Mouse (Mus musculus) lung, embryonic 14.5 days (tissue): ENCODE measurements around the gene S100a16. TPM values are rescaled to one million over a fixed set of nuclear protein-coding genes. Genes with fewer than 3 reads are reported as not detected.
A peak's percentile ranks its signal among the peaks of the same experiment; 100 is the strongest.

Experiments used
- ATAC-seq: fragments of 200-750 bp; cut with Nextera tagmentation; 2 replicates; pipeline ENCODE4 v1.8.0; 2017; ENCODE audit warnings: mild to moderate bottlenecking, moderate TSS enrichment, moderate library complexity; ENCODE audit not compliant: insufficient read depth
- DNase-seq: peaks from one replicate; pipeline ENCODE4 v3.0.0-alpha.2; 2015
- H3K27ac ChIP-seq: fragments of 300-500 bp; sonication (generic); 2 replicates; pipeline ENCODE4 v1.5.1; 2014; ENCODE audit warnings: low read depth, mild to moderate bottlenecking, moderate library complexity
- H3K27me3 ChIP-seq: fragments of 300-500 bp; sonication (generic); 2 replicates; pipeline ENCODE4 v1.6.1; 2014; ENCODE audit warnings: low read length, control low read depth; ENCODE audit not compliant: insufficient read depth
- H3K36me3 ChIP-seq: fragments of 300-500 bp; sonication (generic); 2 replicates; pipeline ENCODE4 v1.6.1; 2014; ENCODE audit warnings: control low read depth; ENCODE audit not compliant: insufficient read depth
- H3K4me1 ChIP-seq: fragments of 300-500 bp; sonication (generic); 2 replicates; pipeline ENCODE4 v1.6.1; 2014; ENCODE audit warnings: antibody characterized with exemption, control low read depth; ENCODE audit not compliant: insufficient read depth
- H3K4me2 ChIP-seq: fragments of 300-500 bp; sonication (generic); 2 replicates; pipeline ENCODE4 v1.6.1; 2014; ENCODE audit warnings: mild to moderate bottlenecking
- H3K4me3 ChIP-seq: fragments of 300-500 bp; sonication (generic); 2 replicates; pipeline ENCODE4 v1.5.1; 2014; ENCODE audit warnings: low read depth, low read length
- H3K9ac ChIP-seq: fragments of 300-500 bp; sonication (generic); 2 replicates; pipeline ENCODE4 v1.6.1; 2014
- H3K9me3 ChIP-seq: fragments of 300-500 bp; sonication (generic); 2 replicates; pipeline ENCODE4 v1.6.1; 2016; ENCODE audit warnings: low read depth, low read length, control low read depth
- CTCF ChIP-seq: IDR thresholded peaks from 2 replicates; pipeline ENCODE4 v1.5.1; 2016; ENCODE audit warnings: antibody characterized with exemption, low read depth
- WGBS: fragments of 180-500 bp; shearing (Covaris S2); extraction: QIAGEN DNeasy Blood & Tissue Kit; methylation state at CpG from one replicate; pipeline ENCODE4 v1.1.7; 2014; 5-methylcytosine and 5-hydroxymethylcytosine counted together
- polyA plus RNA-seq: library from polyadenylated mRNA; unstranded; fragments of >200 nt; fragmentation: Nextera tagmentation; extraction: Ambion mirVana; gene quantifications from 2 replicates; pipeline ENCODE4 v1.2.1, GENCODE M21; 2014

Gene S100a16
- polyA plus RNA-seq, 1 experiment from 2014 or later, result 175 TPM

- DNase-seq (no peak), ATAC-seq (no peak)
- Histone ChIP-seq H3K4me2 (no peak overlapping the region), H3K27ac (no peak overlapping the region), H3K9me3 (no peaks in the 10 kb centered on the region), H3K36me3 (no peaks in the 10 kb centered on the region), H3K9ac (no peak overlapping the region), H3K27me3 (no peaks in the 10 kb centered on the region), H3K4me1 (no peaks in the 10 kb centered on the region), H3K4me3 (no peak overlapping the region)
- WGBS, result 85% methylated on average over 5 of the region's 5 CpGs
- TF ChIP-seq CTCF, result no peak
These were observed 37.6 kb downstream of the S100a16 start for GRCm38 (mm10) chr3:90574691-90575090.

DNA sequence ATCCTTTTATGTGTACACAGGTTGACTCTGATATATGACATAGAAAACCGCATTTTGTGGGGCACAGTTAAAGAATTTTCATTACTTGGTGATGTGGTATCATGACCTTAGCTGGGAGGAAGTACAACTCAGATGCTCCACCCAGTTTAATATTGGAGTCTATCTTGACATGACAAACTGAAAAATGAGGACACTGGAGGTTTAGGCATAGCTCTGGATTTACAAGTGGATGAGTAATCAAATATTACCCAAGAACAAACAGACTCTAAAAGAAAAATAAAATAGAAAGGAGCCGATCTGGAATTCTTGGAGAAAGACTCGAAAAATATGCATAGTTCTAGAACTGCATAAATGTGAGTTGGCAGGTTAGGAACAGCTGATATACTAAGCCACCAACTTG lies 38.3 kb downstream of the S100a16 start:
- ATAC-seq, result no peak

GRCm38 (mm10) chr3:90576351-90577001 lies 39.4 kb downstream of the S100a16 start:
- Histone ChIP-seq H3K27me3 (no peaks in the 10 kb centered on the region), H3K4me1 (no peaks in the 10 kb centered on the region), H3K9me3 (no peaks in the 10 kb centered on the region), H3K27ac (no peak overlapping the region), H3K4me3 (no peak overlapping the region), H3K36me3 (no peaks in the 10 kb centered on the region), H3K4me2 (no peak overlapping the region), H3K9ac (no peak overlapping the region)
- DNase-seq, result peak; percentile 39
- no peak for TF ChIP-seq CTCF
- no peak for ATAC-seq
- WGBS, result 63% methylated on average over 10 of the region's 10 CpGs

More for the DNA sequence above, 38.3 kb downstream of the S100a16 start:
- no peaks in the 10 kb centered on the region for H3K9me3 ChIP-seq
- no peaks in the 10 kb centered on the region for H3K27me3 ChIP-seq
- H3K4me2 ChIP-seq, result no peak overlapping the region
- H3K9ac ChIP-seq, result no peak overlapping the region
- no peak overlapping the region for H3K4me3 ChIP-seq
- H3K36me3 ChIP-seq, result no peaks in the 10 kb centered on the region
- no peak for DNase-seq
- 62% methylated on average over 3 of the region's 3 CpGs for WGBS
- no peaks in the 10 kb centered on the region for H3K4me1 ChIP-seq
- no peak for TF ChIP-seq CTCF
- no peak overlapping the region for H3K27ac ChIP-seq

GRCm38 (mm10) chr3:90579433-90579832 lies 42.4 kb downstream of the S100a16 start:
- DNase-seq (peak; percentile 28), ATAC-seq (no peak)
- Histone ChIP-seq H3K36me3 (no peaks in the 10 kb centered on the region), H3K9me3 (no peaks in the 10 kb centered on the region), H3K4me1 (no peaks in the 10 kb centered on the region), H3K9ac (no peak overlapping the region), H3K27me3 (no peaks in the 10 kb centered on the region), H3K4me2 (no peak overlapping the region), H3K27ac (no peak overlapping the region), H3K4me3 (no peak overlapping the region)
- TF ChIP-seq CTCF, result no peak
- WGBS, result 43% methylated on average over 7 of the region's 7 CpGs

GRCm38 (mm10) chr3:90581141-90581540 lies 44.1 kb downstream of the S100a16 start:
- Histone ChIP-seq H3K27ac (no peak overlapping the region), H3K9ac (no peak overlapping the region), H3K4me2 (no peak overlapping the region), H3K36me3 (no peaks in the 10 kb centered on the region), H3K4me3 (no peak overlapping the region), H3K27me3 (no peaks in the 10 kb centered on the region), H3K9me3 (no peaks in the 10 kb centered on the region), H3K4me1 (no peaks in the 10 kb centered on the region)
- no peak for DNase-seq
- ATAC-seq, result no peak
- TF ChIP-seq CTCF, result no peak
- WGBS, result 86% methylated on average over 5 of the region's 5 CpGs

DNA sequence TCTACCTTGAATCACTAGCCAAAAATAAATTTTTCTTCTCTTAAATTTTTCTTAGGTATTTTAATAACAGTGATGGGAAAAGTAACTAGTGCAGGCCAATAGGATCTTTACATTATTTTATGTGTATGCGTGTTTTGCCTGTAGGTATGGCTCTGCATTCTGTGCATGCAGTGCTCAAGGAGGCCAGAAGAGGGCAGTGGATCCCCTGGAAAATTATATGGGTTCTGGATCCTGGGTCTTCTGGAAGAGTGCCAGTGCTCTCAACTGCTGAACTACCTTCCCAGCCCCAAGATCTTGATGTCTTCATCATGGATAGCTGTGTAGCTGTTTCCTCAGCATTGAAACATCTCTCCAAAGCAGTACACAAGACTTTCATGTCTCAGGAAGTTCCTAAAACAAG lies 45.1 kb downstream of the S100a16 start:
- no peaks in the 10 kb centered on the region for H3K36me3 ChIP-seq
- TF ChIP-seq CTCF, result peak; percentile 38
- no peaks in the 10 kb centered on the region for H3K9me3 ChIP-seq
- no peak overlapping the region for H3K9ac ChIP-seq
- H3K27ac ChIP-seq, result no peak overlapping the region
- no peak overlapping the region for H3K4me3 ChIP-seq
- no peak for ATAC-seq
- H3K4me2 ChIP-seq, result no peak overlapping the region
- peak; percentile 15 for DNase-seq
- no peaks in the 10 kb centered on the region for H3K27me3 ChIP-seq
- 88% methylated on average over 1 of the region's 1 CpGs for WGBS
- H3K4me1 ChIP-seq, result 0 out of 2 replicates have a peak, but pooled peaks cover 2% of the 10 kb centered on the region

DNA sequence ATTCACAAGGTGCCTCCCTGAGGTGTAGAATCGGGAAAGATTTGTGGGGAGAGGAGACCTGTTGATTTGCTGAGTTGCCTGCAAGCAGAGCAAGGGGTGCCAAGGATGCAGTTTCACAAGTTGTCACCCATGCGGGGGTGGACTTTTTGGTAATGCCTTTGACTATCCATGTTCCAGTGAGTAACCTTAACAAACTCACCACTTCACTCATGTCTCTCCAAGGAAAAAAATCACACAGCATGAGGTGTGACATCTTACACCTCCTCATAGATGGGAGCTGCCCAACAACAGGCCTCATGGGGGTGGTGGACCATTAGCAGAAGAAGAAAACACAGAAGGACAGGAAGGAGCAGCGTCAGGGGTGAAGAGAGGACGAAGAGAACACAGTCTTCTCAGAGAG lies 45.5 kb downstream of the S100a16 start:
- no peak overlapping the region for H3K4me2 ChIP-seq
- 0 out of 2 replicates have a peak, but pooled peaks cover 4% of the 10 kb centered on the region for H3K4me1 ChIP-seq
- H3K9ac ChIP-seq, result no peak overlapping the region
- H3K9me3 ChIP-seq, result no peaks in the 10 kb centered on the region
- H3K27me3 ChIP-seq, result no peaks in the 10 kb centered on the region
- no peak for ATAC-seq
- H3K36me3 ChIP-seq, result no peaks in the 10 kb centered on the region
- no peak for DNase-seq
- no peak for TF ChIP-seq CTCF
- no peak overlapping the region for H3K4me3 ChIP-seq
- no peak overlapping the region for H3K27ac ChIP-seq
- WGBS, result 79% methylated on average over 4 of the region's 4 CpGs
